Mouse (Mus musculus): ENCODE measurements at regions not wholly inside any gene's neighbourhood (a gene's known extent, or its start where the extent isn't known, plus 50 kb on each side); places are given as distances from the start of the nearest gene placed in this dataset.
A peak's percentile ranks its signal among the peaks of the same experiment; 100 is the strongest.

DNA sequence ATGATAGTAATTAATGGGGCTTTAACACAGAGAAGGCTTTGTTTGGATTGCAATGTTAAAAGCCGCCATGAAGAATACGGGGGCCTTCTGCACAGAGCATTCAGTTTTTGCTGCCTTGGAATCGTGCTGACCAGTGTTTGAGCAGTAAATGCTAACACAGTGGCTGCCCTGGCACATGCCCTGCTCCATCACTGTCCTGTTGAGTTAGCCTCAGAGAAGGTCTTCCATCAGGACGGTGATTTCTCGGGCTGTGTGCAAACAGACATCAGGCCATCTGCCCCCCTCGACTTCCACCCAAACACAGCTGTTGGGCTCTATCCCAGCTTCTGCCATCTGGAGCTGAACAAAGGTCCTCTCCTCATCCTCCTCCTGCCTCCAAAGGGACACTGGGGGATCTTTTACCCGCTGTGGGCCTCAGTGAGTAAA is 264.6 kb upstream of the Pfn2 start:
- Histone ChIP-seq H3K36me3 (ENCODE audit: control insufficient read depth, insufficient read depth, low read length) (no peaks in the 10 kb centered on the region), H3K79me2 (ENCODE audit: control insufficient read depth, insufficient read depth, low read length) (no peaks in the 10 kb centered on the region), H3K9ac (ENCODE audit: low read depth, low read length) (no peak overlapping the region), H3K27ac (replicated peaks; ENCODE audit: insufficient read depth, low read depth, low read length) (no peak overlapping the region), H3K4me1 (ENCODE audit: control insufficient read depth, insufficient read depth, low read length) (no peaks in the 10 kb centered on the region), H3K27me3 (ENCODE audit: control insufficient read depth, insufficient read depth, low read length) (no peaks in the 10 kb centered on the region), H3K4me3 (ENCODE audit: insufficient read depth, low read depth, low read length) (no peak overlapping the region)
- WGBS, result 66% methylated on average over 7 of the region's 7 CpGs
- TF ChIP-seq POLR2A (IDR thresholded peaks at IDR 0.05; ENCODE audit: extremely low read depth, insufficient read depth, low read length) (no peak), CTCF (IDR thresholded peaks at IDR 0.05; ENCODE audit: low read depth, low read length) (no peak)
- no peak for DNase-seq (ENCODE audit: extremely low read depth, low read depth, low spot score)

DNA sequence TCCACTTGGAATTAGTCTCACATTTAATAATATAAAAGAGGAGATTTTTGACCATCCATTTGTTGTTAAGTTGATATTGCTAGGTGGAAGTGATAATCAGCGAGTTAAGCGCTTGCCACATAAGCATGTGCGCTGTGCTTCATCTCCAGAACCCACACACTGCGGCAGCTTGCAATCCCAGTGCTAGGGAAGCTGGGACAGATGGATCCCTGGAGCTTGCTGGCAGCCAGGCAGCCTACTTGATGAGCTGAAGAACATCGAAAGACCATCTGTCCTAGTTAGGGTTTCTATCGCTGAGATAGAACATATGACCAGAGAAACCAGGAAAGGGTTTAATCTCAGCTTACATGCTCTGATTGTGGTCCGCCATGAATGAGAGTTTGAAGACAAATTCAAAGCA is 266.1 kb upstream of the Pfn2 start:
- no peak for DNase-seq (ENCODE audit: extremely low read depth, low read depth, low spot score)
- H3K36me3 ChIP-seq (ENCODE audit: control insufficient read depth, insufficient read depth, low read length), result no peaks in the 10 kb centered on the region
- TF ChIP-seq CTCF (IDR thresholded peaks at IDR 0.05; ENCODE audit: low read depth, low read length), result no peak
- no peak for TF ChIP-seq POLR2A (IDR thresholded peaks at IDR 0.05; ENCODE audit: extremely low read depth, insufficient read depth, low read length)
- H3K4me1 ChIP-seq (ENCODE audit: control insufficient read depth, insufficient read depth, low read length), result no peaks in the 10 kb centered on the region
- no peaks in the 10 kb centered on the region for H3K27me3 ChIP-seq (ENCODE audit: control insufficient read depth, insufficient read depth, low read length)
- 96% methylated on average over 7 of the region's 7 CpGs for WGBS
- no peaks in the 10 kb centered on the region for H3K79me2 ChIP-seq (ENCODE audit: control insufficient read depth, insufficient read depth, low read length)
- no peak overlapping the region for H3K9ac ChIP-seq (ENCODE audit: low read depth, low read length)
- no peak overlapping the region for H3K27ac ChIP-seq (replicated peaks; ENCODE audit: insufficient read depth, low read depth, low read length)
- H3K4me3 ChIP-seq (ENCODE audit: insufficient read depth, low read depth, low read length), result no peak overlapping the region

DNA sequence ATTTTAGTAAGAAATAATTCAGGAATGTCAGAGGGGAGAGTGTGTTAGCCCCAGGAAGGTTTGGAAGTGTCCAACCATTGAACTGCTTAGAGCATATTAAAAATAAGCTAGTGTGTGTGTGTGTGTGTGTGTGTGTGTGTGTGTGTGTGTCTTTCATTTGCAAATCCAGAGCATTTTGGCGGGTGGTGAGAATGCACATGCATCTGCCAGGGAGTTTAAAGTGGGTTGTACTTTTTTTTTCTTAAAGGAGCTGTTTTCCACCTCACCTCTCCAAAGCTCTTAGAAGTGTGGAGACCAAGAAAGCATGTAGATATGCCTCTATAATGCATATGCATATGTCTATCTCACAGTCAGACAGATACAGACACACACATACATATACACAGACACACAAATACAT is 267.6 kb upstream of the Pfn2 start:
- no peak overlapping the region for H3K27ac ChIP-seq (replicated peaks; ENCODE audit: insufficient read depth, low read depth, low read length)
- H3K27me3 ChIP-seq (ENCODE audit: control insufficient read depth, insufficient read depth, low read length), result no peaks in the 10 kb centered on the region
- no peaks in the 10 kb centered on the region for H3K36me3 ChIP-seq (ENCODE audit: control insufficient read depth, insufficient read depth, low read length)
- no peaks in the 10 kb centered on the region for H3K79me2 ChIP-seq (ENCODE audit: control insufficient read depth, insufficient read depth, low read length)
- WGBS, result 82% methylated on average over 1 of the region's 1 CpGs
- no peak overlapping the region for H3K4me3 ChIP-seq (ENCODE audit: insufficient read depth, low read depth, low read length)
- H3K9ac ChIP-seq (ENCODE audit: low read depth, low read length), result no peak overlapping the region
- no peak for DNase-seq (ENCODE audit: extremely low read depth, low read depth, low spot score)
- no peaks in the 10 kb centered on the region for H3K4me1 ChIP-seq (ENCODE audit: control insufficient read depth, insufficient read depth, low read length)
- TF ChIP-seq CTCF (IDR thresholded peaks at IDR 0.05; ENCODE audit: low read depth, low read length) (no peak), POLR2A (IDR thresholded peaks at IDR 0.05; ENCODE audit: extremely low read depth, insufficient read depth, low read length) (no peak)

DNA sequence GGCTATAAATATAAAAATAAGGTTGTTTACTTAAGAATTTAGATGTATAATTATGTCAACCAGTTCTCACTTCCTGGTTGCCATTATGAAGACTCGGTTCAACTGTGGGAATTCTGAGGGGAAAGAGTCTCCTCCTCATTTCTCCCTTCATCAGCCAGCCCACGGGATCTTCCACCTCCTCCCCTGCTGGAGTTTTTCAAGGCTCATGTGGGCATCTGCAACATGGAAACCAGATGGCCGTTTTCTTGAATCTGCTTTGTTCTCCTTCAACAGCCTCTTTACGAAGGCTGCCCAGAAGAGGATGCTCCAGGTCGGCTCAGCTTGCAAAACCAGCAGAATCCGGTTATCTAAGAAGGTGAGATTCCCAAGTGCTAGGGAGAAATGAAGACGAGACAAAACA is 269.0 kb upstream of the Pfn2 start:
- H3K9ac ChIP-seq (ENCODE audit: low read depth, low read length), result no peak overlapping the region
- WGBS, result 89% methylated on average over 7 of the region's 7 CpGs

DNA sequence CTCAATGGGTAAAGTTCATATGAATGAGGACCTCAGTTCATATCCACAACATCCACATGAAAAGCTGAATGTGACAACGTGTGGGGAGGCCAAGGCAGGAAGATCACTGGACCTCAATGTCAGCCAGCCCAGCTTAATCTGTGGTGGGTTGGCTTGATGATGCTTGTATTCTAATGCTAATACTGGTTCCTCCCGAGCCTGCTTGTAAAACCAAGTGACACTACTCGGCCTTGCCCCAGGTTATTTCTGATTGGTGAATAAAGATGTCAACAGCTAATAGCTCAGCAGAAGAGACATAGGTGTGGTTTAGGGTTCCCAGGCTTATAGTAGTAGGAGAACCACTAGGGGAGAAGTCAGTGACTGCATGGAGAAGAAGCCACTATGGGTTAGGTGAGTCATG is 272.2 kb upstream of the Pfn2 start:
- Histone ChIP-seq H3K36me3 (ENCODE audit: control insufficient read depth, insufficient read depth, low read length) (no peaks in the 10 kb centered on the region), H3K9ac (ENCODE audit: low read depth, low read length) (no peak overlapping the region), H3K27ac (replicated peaks; ENCODE audit: insufficient read depth, low read depth, low read length) (no peak overlapping the region), H3K27me3 (ENCODE audit: control insufficient read depth, insufficient read depth, low read length) (no peaks in the 10 kb centered on the region), H3K4me3 (ENCODE audit: insufficient read depth, low read depth, low read length) (no peak overlapping the region), H3K79me2 (ENCODE audit: control insufficient read depth, insufficient read depth, low read length) (no peaks in the 10 kb centered on the region), H3K4me1 (ENCODE audit: control insufficient read depth, insufficient read depth, low read length) (peaks cover 5% of the 10 kb centered on the region; the same call in 1 of the 2 replicates)
- 76% methylated on average over 3 of the region's 3 CpGs for WGBS
- no peak for DNase-seq (ENCODE audit: extremely low read depth, low read depth, low spot score)
- TF ChIP-seq POLR2A (IDR thresholded peaks at IDR 0.05; ENCODE audit: extremely low read depth, insufficient read depth, low read length) (no peak), CTCF (IDR thresholded peaks at IDR 0.05; ENCODE audit: low read depth, low read length) (no peak)

More for the DNA sequence above, 269.0 kb upstream of the Pfn2 start:
- Histone ChIP-seq H3K36me3 (ENCODE audit: control insufficient read depth, insufficient read depth, low read length) (no peaks in the 10 kb centered on the region), H3K4me3 (ENCODE audit: insufficient read depth, low read depth, low read length) (no peak overlapping the region), H3K4me1 (ENCODE audit: control insufficient read depth, insufficient read depth, low read length) (no peaks in the 10 kb centered on the region), H3K27me3 (ENCODE audit: control insufficient read depth, insufficient read depth, low read length) (no peaks in the 10 kb centered on the region), H3K27ac (replicated peaks; ENCODE audit: insufficient read depth, low read depth, low read length) (no peak overlapping the region), H3K79me2 (ENCODE audit: control insufficient read depth, insufficient read depth, low read length) (no peaks in the 10 kb centered on the region)
- DNase-seq (ENCODE audit: extremely low read depth, low read depth, low spot score), result no peak
- TF ChIP-seq POLR2A (IDR thresholded peaks at IDR 0.05; ENCODE audit: extremely low read depth, insufficient read depth, low read length), result no peak
- TF ChIP-seq CTCF (IDR thresholded peaks at IDR 0.05; ENCODE audit: low read depth, low read length), result no peak

DNA sequence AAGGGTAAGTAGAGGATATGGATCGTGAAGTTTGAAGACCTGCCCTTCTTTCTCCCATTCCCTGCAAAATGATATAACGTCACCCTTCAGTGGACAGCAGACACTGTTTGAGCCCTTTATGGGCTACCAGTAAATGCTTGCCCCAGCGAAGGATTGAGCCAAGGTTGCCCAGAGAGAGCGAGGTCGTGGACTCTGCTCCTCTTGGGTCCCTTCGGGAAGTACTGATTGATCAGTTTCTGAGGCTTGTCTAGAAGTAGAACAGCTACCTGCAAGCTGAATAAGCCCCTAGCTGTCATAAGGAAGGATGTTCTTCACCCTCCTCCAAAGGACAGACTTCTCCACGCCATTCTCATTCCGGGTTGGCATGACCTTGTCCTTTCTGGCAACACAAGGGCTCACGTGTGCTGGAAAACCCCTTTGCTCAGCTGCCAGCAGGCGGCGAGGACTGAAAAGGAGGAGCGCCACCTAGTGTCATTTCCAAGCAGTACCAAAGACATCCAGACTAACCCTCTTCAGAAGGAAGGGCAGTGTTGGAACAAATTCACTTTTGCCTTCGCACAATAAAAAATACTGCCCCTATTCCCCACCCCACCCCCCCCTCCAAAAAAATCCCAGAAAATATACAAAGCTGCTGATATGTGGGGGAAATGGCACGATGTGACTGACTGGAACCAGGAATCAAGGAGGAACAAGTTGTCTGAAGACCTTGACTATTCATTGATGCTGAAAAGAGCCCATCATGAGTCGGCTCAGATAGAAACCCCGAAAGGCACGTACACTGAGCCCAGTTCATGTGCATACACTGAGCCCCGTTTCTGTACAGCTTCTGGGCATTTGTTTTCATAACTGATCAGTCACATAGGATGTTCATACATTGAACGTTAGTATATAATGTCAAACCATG is 274.8 kb upstream of the Pfn2 start:
- Histone ChIP-seq H3K27me3 (ENCODE audit: control insufficient read depth, insufficient read depth, low read length) (no peaks in the 10 kb centered on the region), H3K4me3 (ENCODE audit: insufficient read depth, low read depth, low read length) (peak overlapping the region; percentile 10; the same call in 1 of the 2 replicates), H3K36me3 (ENCODE audit: control insufficient read depth, insufficient read depth, low read length) (no peaks in the 10 kb centered on the region), H3K79me2 (ENCODE audit: control insufficient read depth, insufficient read depth, low read length) (no peaks in the 10 kb centered on the region), H3K9ac (ENCODE audit: low read depth, low read length) (peak overlapping the region; percentile 1; the same call in 1 of the 2 replicates), H3K27ac (replicated peaks; ENCODE audit: insufficient read depth, low read depth, low read length) (no peak overlapping the region), H3K4me1 (ENCODE audit: control insufficient read depth, insufficient read depth, low read length) (peaks cover 5% of the 10 kb centered on the region; the same call in 1 of the 2 replicates)
- peak; percentile 77 for DNase-seq (ENCODE audit: extremely low read depth, low read depth, low spot score)
- TF ChIP-seq POLR2A (IDR thresholded peaks at IDR 0.05; ENCODE audit: extremely low read depth, insufficient read depth, low read length), result no peak
- peak; percentile 99 for TF ChIP-seq CTCF (IDR thresholded peaks at IDR 0.05; ENCODE audit: low read depth, low read length)
- WGBS, result 24% methylated on average over 19 of the region's 19 CpGs

Data from liver, adult 2 months (tissue).